In genomic region chr19:41192953-41193352, GRCm38 (mm10) we compare ENCODE assay signal across 25 mouse cellular contexts. TPM values are rescaled to one million over a fixed set of nuclear protein-coding genes. Genes with fewer than 3 reads are reported as not detected.
DNase-seq lines count a peak whose midpoint lies in the region; ATAC-seq lines count a peak whose summit lies in the region.
"Had no signal": no experiment of that assay in that cellular context is flagged by ENCODE, and none has a peak within 500 bp of the region (broad histone marks: within the 10 kb centered on the region; RNA-seq: fewer than 3 reads in every experiment).

No protein-coding gene starts in this region.

- DNase-seq in hindbrain, embryonic 10.5 days (ENCODE audit: low spot score), result no peak
- DNase-seq in testis, postnatal 10 days (ENCODE audit: low spot score), result peak; percentile 22
- no peak for DNase-seq in testis, postnatal 14 days (ENCODE audit: low spot score)
- peak; percentile 3 for DNase-seq in adrenal gland, postnatal 25 days
- DNase-seq in T-cell, adult 2 months (ENCODE audit: low spot score), result no peak
- DNase-seq: cerebellum, adult 11-12 months; cerebellum, postnatal 14 days; gastrocnemius, adult 2 months; kidney, adult 11 months; kidney, postnatal 10 days; liver; lung, postnatal 4 days had no signal

- peaks cover 8% of the 10 kb centered on the region; the same call in 1 of the 2 replicates for H3K4me1 ChIP-seq in hindbrain, embryonic 15.5 days (replicated peaks)
- peaks cover 37% of the 10 kb centered on the region for H3K4me1 ChIP-seq in hindbrain, embryonic 10.5 days (replicated peaks)
- H3K4me1 ChIP-seq: heart, embryonic 10.5 days; liver, embryonic 15.5 days; lung, embryonic 15.5 days had no signal

- H3K27me3 ChIP-seq in hindbrain, embryonic 15.5 days, result no peaks in the 10 kb centered on the region
- peaks cover 25% of the 10 kb centered on the region for H3K27me3 ChIP-seq in hindbrain, embryonic 10.5 days (ENCODE audit: insufficient read depth, poor library complexity, severe bottlenecking)
- H3K27me3 ChIP-seq: liver, embryonic 15.5 days; lung, embryonic 15.5 days had no signal

- no peak overlapping the region for H3K4me2 ChIP-seq in hindbrain, embryonic 15.5 days
- H3K4me2 ChIP-seq: liver, embryonic 15.5 days; lung, embryonic 15.5 days had no signal

- 69% methylated on average over 4 of the region's 4 CpGs for WGBS in hindbrain, embryonic 15.5 days
- WGBS in hindbrain, embryonic 10.5 days, result 93% methylated on average over 4 of the region's 4 CpGs

- H3K27ac ChIP-seq in hindbrain, embryonic 15.5 days (replicated peaks), result no peak overlapping the region
- no peak overlapping the region for H3K27ac ChIP-seq in hindbrain, embryonic 10.5 days
- H3K27ac ChIP-seq: forebrain, embryonic 10.5 days; gastrocnemius, adult 2 months; heart, embryonic 10.5 days; limb, embryonic 10.5 days; liver, embryonic 15.5 days; lung, embryonic 15.5 days; midbrain, embryonic 10.5 days had no signal

- H3K4me3 ChIP-seq in hindbrain, embryonic 15.5 days, result no peak overlapping the region
- H3K4me3 ChIP-seq in hindbrain, embryonic 10.5 days, result no peak overlapping the region
- H3K4me3 ChIP-seq: forebrain, embryonic 10.5 days; gastrocnemius, adult 2 months; heart, embryonic 10.5 days; limb, embryonic 10.5 days; liver, embryonic 15.5 days; lung, embryonic 15.5 days; midbrain, embryonic 10.5 days had no signal

- H3K9ac ChIP-seq in hindbrain, embryonic 15.5 days, result no peak overlapping the region
- H3K9ac ChIP-seq: liver, embryonic 15.5 days; lung, embryonic 15.5 days had no signal

- peak; percentile 38; the same call in 1 of the 2 replicates for ATAC-seq in hindbrain, embryonic 15.5 days (ENCODE audit: low FRiP score, low read depth)
- no peak for ATAC-seq in megakaryocyte progenitor cell, adult 5-6 weeks (replicated peaks; ENCODE audit: poor library complexity)

- no peaks in the 10 kb centered on the region for H3K36me3 ChIP-seq in hindbrain, embryonic 15.5 days
- no peaks in the 10 kb centered on the region for H3K36me3 ChIP-seq in hindbrain, embryonic 10.5 days
- H3K36me3 ChIP-seq: forebrain, embryonic 10.5 days; heart, embryonic 10.5 days; limb, embryonic 10.5 days; liver, embryonic 15.5 days; lung, embryonic 15.5 days; midbrain, embryonic 10.5 days had no signal

- no peaks in the 10 kb centered on the region for H3K9me3 ChIP-seq in hindbrain, embryonic 15.5 days
- no peaks in the 10 kb centered on the region for H3K9me3 ChIP-seq in hindbrain, embryonic 10.5 days
- H3K9me3 ChIP-seq: forebrain, embryonic 10.5 days; heart, embryonic 10.5 days; limb, embryonic 10.5 days; liver, embryonic 15.5 days; lung, embryonic 15.5 days; midbrain, embryonic 10.5 days had no signal

RNA-seq across cellular contexts. Expression of gene Tll2, which starts 13.7 kb away (rescaled TPM):
- polyA plus RNA-seq in hindbrain, embryonic 15.5 days (2015; fragmentation: Nextera tagmentation; extraction: Ambion mirVana), result 0.77 and 0.93 TPM in 2 replicates
- polyA plus RNA-seq in hindbrain, embryonic 10.5 days (2016; fragmentation: Nextera tagmentation; extraction: Ambion mirVana), result 0.25 and 0.68 TPM in 2 replicates
- 0.15 TPM in 1 of 2 replicates, not detected in the other for total RNA-seq in adrenal gland, postnatal 25 days (2021)
- total RNA-seq in megakaryocyte progenitor cell, adult 5-6 weeks (2015), result 0.05 TPM in 1 of 2 replicates, not detected in the other
- total RNA-seq in megakaryocyte progenitor cell, adult 5-6 weeks (2017), result not detected in 2 replicates
- total RNA-seq: hematopoietic stem cell, adult 5-6 weeks; MEL; monocyte, adult 5-6 weeks had no signal
- polyA plus RNA-seq: C2C12; heart, embryonic 10.5 days; limb, embryonic 10.5 days; liver, embryonic 15.5 days; lung, embryonic 15.5 days; small intestine, adult 2 months had no signal

Comparison
In these comparisons a context has a peak if more than half of its experiments do, and no peak if none do; other contexts are left out.
1. DNase-seq: peak in testis, postnatal 10 days (single experiment) and adrenal gland, postnatal 25 days (single experiment); none in hindbrain, embryonic 10.5 days (single experiment), testis, postnatal 14 days (single experiment) and T-cell, adult 2 months (single experiment).